Mouse (Mus musculus): ENCODE results near the gene E2f2. TPM values are rescaled to one million over a fixed set of nuclear protein-coding genes. Genes with fewer than 3 reads are reported as not detected.

The E2f2 gene
- polyA plus RNA-seq, 1 experiment from 2014 or later = 9.3 TPM

DNA sequence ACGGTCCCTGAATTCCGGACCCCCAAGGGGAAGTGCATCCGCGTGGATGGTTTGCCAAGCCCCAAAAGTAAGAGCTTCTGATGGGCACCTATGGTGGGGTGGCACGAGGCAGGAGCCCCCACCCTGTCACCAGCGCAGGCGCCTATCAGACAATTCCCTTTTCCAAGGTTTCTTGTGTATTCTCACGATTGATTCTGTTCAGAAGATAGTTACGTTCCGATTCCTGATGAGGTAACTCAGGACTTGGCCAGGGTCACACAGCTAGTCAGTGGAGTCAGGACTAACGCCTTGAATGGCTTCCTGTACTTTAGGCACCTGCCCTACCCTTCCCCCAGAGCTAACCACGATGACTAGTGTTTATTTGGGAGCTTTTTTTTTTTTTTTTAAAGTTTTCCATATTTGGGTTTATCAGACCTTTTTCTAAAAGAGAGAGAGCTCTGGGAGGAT, 6.3 kb downstream of the E2f2 start:
- H3K36me3 ChIP-seq (ENCODE audit: control insufficient read depth, insufficient read depth, low read length) = no peaks in the 10 kb centered on the region
- H3K9ac ChIP-seq (ENCODE audit: low read length) = no peak overlapping the region
- no peak for ATAC-seq (ENCODE audit: insufficient read depth, low FRiP score)
- no peak overlapping the region for H3K4me2 ChIP-seq (ENCODE audit: low read depth, low read length)
- no peaks in the 10 kb centered on the region for H3K27me3 ChIP-seq (ENCODE audit: control insufficient read depth, insufficient read depth, low read length)
- no peaks in the 10 kb centered on the region for H3K9me3 ChIP-seq (replicated peaks; ENCODE audit: control insufficient read depth, low read length)
- H3K4me3 ChIP-seq (replicated peaks; ENCODE audit: low read length) = no peak overlapping the region
- peaks cover 56% of the 10 kb centered on the region for H3K4me1 ChIP-seq (ENCODE audit: control insufficient read depth, insufficient read depth, low read length)
- 71% methylated on average over 12 of the region's 12 CpGs for WGBS
- peak overlapping the region; percentile 74 for H3K27ac ChIP-seq (ENCODE audit: low read length)

DNA sequence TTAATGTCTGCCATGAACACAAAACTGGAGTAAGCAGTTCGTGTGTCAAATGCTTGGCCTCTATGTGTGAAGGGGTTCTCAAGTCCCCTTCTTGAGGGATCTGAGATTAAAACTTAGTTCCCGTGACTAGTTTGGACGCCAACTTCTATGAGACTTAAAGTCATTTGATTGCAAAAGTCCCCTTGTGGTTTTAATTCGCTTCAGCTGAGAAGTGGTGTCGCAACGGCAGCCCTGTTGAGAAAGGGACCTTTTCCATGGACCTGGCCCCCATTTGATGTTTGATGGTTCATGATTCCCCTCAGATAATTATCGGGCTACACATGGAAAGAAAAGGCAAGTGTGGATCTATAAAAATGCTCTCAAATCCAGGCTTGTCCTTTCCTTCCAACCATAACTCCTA, 7.3 kb downstream of the E2f2 start:
- Histone ChIP-seq H3K27ac (ENCODE audit: low read length) (no peak overlapping the region), H3K36me3 (ENCODE audit: control insufficient read depth, insufficient read depth, low read length) (no peaks in the 10 kb centered on the region), H3K4me3 (replicated peaks; ENCODE audit: low read length) (no peak overlapping the region), H3K4me2 (ENCODE audit: low read depth, low read length) (no peak overlapping the region), H3K9ac (ENCODE audit: low read length) (no peak overlapping the region), H3K4me1 (ENCODE audit: control insufficient read depth, insufficient read depth, low read length) (peaks cover 46% of the 10 kb centered on the region), H3K9me3 (replicated peaks; ENCODE audit: control insufficient read depth, low read length) (no peaks in the 10 kb centered on the region), H3K27me3 (ENCODE audit: control insufficient read depth, insufficient read depth, low read length) (no peaks in the 10 kb centered on the region)
- ATAC-seq (ENCODE audit: insufficient read depth, low FRiP score) = no peak
- WGBS = 89% methylated on average over 7 of the region's 7 CpGs

DNA sequence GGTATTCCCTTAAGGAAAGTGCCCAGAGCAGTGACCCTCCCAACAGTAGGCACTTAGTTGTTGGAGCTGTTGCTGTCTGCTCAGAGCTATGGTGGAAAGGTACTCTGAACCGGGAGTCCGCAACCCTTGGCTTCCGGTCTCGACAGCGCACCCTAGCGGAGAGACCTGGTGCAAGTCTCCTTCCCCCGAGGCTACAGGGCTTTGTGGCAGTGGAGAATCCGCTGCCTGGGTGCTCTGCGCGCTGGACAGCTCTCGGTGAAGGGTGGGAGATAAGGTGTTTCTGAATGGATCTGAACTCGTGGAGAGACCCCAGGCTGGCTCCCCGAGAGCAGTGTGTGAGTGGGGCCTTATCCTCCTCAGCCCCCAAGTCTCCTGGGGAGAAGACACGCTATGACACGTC, 7.8 kb downstream of the E2f2 start:
- no peaks in the 10 kb centered on the region for H3K9me3 ChIP-seq (replicated peaks; ENCODE audit: control insufficient read depth, low read length)
- H3K9ac ChIP-seq (ENCODE audit: low read length) = peak overlapping the region; percentile 44; the same call in 1 of the 2 replicates
- 14% methylated on average over 15 of the region's 15 CpGs for WGBS
- peak overlapping the region; percentile 39 for H3K4me2 ChIP-seq (ENCODE audit: low read depth, low read length)
- peak overlapping the region; percentile 51; the same call in 1 of the 2 replicates for H3K27ac ChIP-seq (ENCODE audit: low read length)
- no peaks in the 10 kb centered on the region for H3K36me3 ChIP-seq (ENCODE audit: control insufficient read depth, insufficient read depth, low read length)
- peak; percentile 6; the same call in 1 of the 2 replicates for ATAC-seq (ENCODE audit: insufficient read depth, low FRiP score)
- H3K4me1 ChIP-seq (ENCODE audit: control insufficient read depth, insufficient read depth, low read length) = peaks cover 41% of the 10 kb centered on the region
- H3K27me3 ChIP-seq (ENCODE audit: control insufficient read depth, insufficient read depth, low read length) = no peaks in the 10 kb centered on the region
- peak overlapping the region; percentile 30 for H3K4me3 ChIP-seq (replicated peaks; ENCODE audit: low read length)

DNA sequence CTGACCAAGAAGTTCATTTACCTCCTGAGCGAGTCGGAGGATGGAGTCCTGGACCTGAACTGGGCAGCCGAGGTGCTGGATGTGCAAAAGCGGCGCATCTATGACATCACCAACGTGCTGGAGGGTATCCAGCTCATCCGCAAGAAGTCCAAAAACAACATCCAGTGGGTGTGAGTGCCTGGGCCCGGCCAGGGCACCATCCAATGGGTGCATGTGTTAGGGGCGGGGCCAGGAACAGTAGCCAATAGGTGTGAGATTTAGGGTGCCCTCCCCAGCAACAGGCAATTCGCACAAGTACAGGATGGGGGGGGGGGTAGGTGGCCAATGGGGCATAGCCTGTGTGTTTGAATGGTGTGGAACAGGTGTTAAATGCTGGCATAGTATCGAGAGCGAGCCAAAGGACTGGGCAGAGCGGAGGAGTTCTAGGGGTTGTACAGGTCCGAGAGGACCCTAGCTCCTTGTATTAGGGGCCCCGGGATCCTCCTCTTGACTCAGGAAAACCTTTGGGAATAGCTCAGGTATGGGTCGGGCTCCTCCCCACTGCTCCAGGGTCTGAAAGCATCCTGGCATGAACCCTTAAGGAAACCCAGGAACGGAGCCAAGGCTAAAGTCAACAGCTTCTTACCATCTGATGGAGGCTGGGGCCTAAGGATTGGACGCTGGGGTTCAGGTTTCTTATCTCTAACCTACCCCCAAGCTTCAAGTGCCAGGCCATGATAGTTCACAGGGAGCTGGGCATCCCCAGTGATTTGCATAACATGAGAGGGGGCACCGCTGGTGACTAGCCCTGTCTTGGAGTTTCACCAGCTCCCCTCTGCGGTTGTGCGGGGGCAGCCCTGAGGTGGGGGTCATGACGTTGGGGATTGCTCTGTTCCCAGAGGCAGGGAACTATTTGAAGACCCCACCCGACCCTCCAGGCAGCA, 8.5 kb downstream of the E2f2 start:
- Histone ChIP-seq H3K27me3 (ENCODE audit: control insufficient read depth, insufficient read depth, low read length) (no peaks in the 10 kb centered on the region), H3K4me1 (ENCODE audit: control insufficient read depth, insufficient read depth, low read length) (peaks cover 40% of the 10 kb centered on the region), H3K4me3 (replicated peaks; ENCODE audit: low read length) (peak overlapping the region; percentile 30), H3K36me3 (ENCODE audit: control insufficient read depth, insufficient read depth, low read length) (no peaks in the 10 kb centered on the region), H3K4me2 (ENCODE audit: low read depth, low read length) (peak overlapping the region; percentile 39), H3K27ac (ENCODE audit: low read length) (peak overlapping the region; percentile 51; the same call in 1 of the 2 replicates), H3K9ac (ENCODE audit: low read length) (peak overlapping the region; percentile 44; the same call in 1 of the 2 replicates), H3K9me3 (replicated peaks; ENCODE audit: control insufficient read depth, low read length) (no peaks in the 10 kb centered on the region)
- peak; percentile 70 for ATAC-seq (ENCODE audit: insufficient read depth, low FRiP score)
- 25% methylated on average over 23 of the region's 23 CpGs for WGBS

DNA sequence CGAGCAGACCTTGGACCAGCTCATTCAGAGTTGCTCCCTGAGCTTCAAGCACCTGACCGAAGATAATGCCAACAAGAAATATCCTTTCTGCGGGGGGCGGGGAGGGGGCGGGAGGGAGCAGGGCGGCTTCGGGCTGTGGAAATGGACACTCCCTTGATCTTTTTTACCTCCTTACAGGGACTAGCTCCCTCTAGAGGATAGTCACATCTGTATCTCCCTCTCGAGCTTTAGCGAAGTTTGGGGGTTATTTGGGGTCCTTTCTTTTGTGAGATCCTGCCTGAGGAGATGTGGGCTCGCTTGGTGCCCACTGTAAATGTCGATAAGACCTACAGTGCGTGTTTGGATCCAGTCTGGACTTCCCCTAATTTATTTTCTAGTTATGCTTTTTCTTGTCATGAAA, 9.2 kb downstream of the E2f2 start:
- peaks cover 45% of the 10 kb centered on the region for H3K4me1 ChIP-seq (ENCODE audit: control insufficient read depth, insufficient read depth, low read length)
- H3K9ac ChIP-seq (ENCODE audit: low read length) = no peak overlapping the region
- H3K27ac ChIP-seq (ENCODE audit: low read length) = no peak overlapping the region
- 28% methylated on average over 12 of the region's 12 CpGs for WGBS
- H3K9me3 ChIP-seq (replicated peaks; ENCODE audit: control insufficient read depth, low read length) = no peaks in the 10 kb centered on the region
- H3K4me2 ChIP-seq (ENCODE audit: low read depth, low read length) = peak overlapping the region; percentile 39; the same call in 1 of the 2 replicates
- H3K27me3 ChIP-seq (ENCODE audit: control insufficient read depth, insufficient read depth, low read length) = no peaks in the 10 kb centered on the region
- no peak for ATAC-seq (ENCODE audit: insufficient read depth, low FRiP score)
- no peak overlapping the region for H3K4me3 ChIP-seq (replicated peaks; ENCODE audit: low read length)
- H3K36me3 ChIP-seq (ENCODE audit: control insufficient read depth, insufficient read depth, low read length) = no peaks in the 10 kb centered on the region

DNA sequence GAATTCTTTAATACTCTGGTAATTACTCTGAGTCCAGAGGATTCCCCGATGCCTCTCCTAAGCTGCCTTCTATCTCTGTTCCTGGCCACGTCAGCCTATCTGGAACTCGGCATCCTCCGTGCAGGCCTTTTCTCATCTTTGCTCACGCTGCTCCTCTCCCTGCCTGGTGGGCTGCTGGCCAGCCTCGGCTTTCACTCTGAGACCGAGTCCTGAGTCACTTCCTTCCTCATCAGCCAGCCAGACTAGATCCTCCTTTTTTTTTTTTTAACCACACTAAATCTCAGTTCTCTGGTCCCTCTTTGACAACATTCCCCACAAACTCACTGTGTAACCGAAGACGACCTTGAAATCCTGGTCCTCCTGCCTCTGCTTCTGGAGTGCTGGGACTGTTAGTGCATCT, 13.2 kb downstream of the E2f2 start:
- Histone ChIP-seq H3K4me3 (replicated peaks; ENCODE audit: low read length) (no peak overlapping the region), H3K27ac (ENCODE audit: low read length) (no peak overlapping the region; the same call in 1 of the 2 replicates), H3K4me2 (ENCODE audit: low read depth, low read length) (no peak overlapping the region), H3K9me3 (replicated peaks; ENCODE audit: control insufficient read depth, low read length) (no peaks in the 10 kb centered on the region), H3K27me3 (ENCODE audit: control insufficient read depth, insufficient read depth, low read length) (no peaks in the 10 kb centered on the region), H3K36me3 (ENCODE audit: control insufficient read depth, insufficient read depth, low read length) (no peaks in the 10 kb centered on the region), H3K4me1 (ENCODE audit: control insufficient read depth, insufficient read depth, low read length) (peaks cover 27% of the 10 kb centered on the region), H3K9ac (ENCODE audit: low read length) (peak overlapping the region; percentile 41; the same call in 1 of the 2 replicates)
- 51% methylated on average over 9 of the region's 9 CpGs for WGBS
- no peak for ATAC-seq (ENCODE audit: insufficient read depth, low FRiP score)

DNA sequence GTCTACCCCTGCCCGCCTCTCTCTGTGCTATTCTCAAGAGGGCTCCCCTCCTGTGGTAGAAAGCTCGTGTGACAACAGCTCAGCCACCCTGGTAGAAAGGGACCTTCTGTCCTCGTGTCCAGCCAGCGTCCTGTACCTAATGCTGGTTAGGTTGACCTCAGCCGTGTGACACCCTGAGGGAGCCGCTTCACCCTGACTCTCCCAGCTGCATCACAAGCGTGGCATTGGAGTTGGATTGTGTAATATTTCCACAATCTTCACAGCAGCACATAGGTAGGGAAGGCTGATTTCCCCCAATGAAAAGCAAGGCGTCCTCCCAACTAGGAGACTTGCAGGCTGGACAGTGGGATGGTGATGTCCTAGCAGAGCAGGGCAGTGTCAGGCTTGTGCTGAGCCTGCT, 14.1 kb downstream of the E2f2 start:
- 0 out of 2 replicates have a peak overlapping the region, but pooled peaks have one; percentile 2 for H3K9ac ChIP-seq (ENCODE audit: low read length)
- H3K4me1 ChIP-seq (ENCODE audit: control insufficient read depth, insufficient read depth, low read length) = peaks cover 18% of the 10 kb centered on the region
- no peaks in the 10 kb centered on the region for H3K36me3 ChIP-seq (ENCODE audit: control insufficient read depth, insufficient read depth, low read length)
- WGBS = 72% methylated on average over 8 of the region's 8 CpGs
- H3K4me3 ChIP-seq (replicated peaks; ENCODE audit: low read length) = no peak overlapping the region
- H3K9me3 ChIP-seq (replicated peaks; ENCODE audit: control insufficient read depth, low read length) = no peaks in the 10 kb centered on the region
- ATAC-seq (ENCODE audit: insufficient read depth, low FRiP score) = no peak
- H3K4me2 ChIP-seq (ENCODE audit: low read depth, low read length) = peak overlapping the region; percentile 26; the same call in 1 of the 2 replicates
- no peaks in the 10 kb centered on the region for H3K27me3 ChIP-seq (ENCODE audit: control insufficient read depth, insufficient read depth, low read length)
- H3K27ac ChIP-seq (ENCODE audit: low read length) = no peak overlapping the region

DNA sequence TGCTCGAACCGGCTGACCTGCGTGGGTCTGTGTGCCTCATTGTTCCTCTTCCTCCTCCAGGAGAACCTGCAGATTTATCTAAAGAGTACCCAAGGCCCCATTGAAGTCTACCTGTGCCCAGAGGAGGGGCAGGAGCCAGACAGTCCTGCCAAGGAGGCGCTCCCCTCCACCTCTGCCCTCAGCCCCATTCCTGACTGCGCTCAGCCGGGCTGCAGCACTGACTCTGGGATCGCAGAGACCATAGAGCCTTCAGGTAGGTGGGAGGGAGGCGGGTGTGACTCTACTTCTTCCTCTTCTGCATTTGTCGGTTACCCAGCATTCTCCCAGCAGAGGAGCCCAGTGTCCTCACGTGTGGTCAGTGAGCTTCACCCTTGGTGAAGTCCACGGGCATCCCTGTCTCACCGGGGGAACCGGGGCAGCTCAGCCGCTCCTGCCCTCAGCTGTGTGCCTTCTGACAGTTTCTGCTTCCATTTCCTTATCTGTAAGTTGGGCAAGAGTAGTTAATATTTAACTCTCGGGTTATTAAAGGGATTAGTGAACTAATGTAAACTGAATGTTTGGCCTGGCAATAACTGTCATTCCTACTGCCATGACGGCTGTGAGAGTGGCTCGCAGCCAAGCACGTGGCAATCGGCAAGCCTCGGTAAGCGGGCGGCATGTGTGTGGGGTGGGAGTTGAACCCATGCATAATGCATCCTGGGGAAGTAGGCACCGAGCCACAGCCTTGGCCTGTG, 14.7 kb downstream of the E2f2 start:
- H3K4me1 ChIP-seq (ENCODE audit: control insufficient read depth, insufficient read depth, low read length) = peaks cover 15% of the 10 kb centered on the region
- H3K27ac ChIP-seq (ENCODE audit: low read length) = peak overlapping the region; percentile 14; the same call in 1 of the 2 replicates
- H3K27me3 ChIP-seq (ENCODE audit: control insufficient read depth, insufficient read depth, low read length) = no peaks in the 10 kb centered on the region
- ATAC-seq (ENCODE audit: insufficient read depth, low FRiP score) = peak; percentile 74
- H3K4me3 ChIP-seq (replicated peaks; ENCODE audit: low read length) = no peak overlapping the region; the same call in 1 of the 2 replicates
- H3K9me3 ChIP-seq (replicated peaks; ENCODE audit: control insufficient read depth, low read length) = no peaks in the 10 kb centered on the region
- peak overlapping the region; percentile 26 for H3K4me2 ChIP-seq (ENCODE audit: low read depth, low read length)
- 52% methylated on average over 23 of the region's 23 CpGs for WGBS
- 0 out of 2 replicates have a peak overlapping the region, but pooled peaks have one; percentile 2 for H3K9ac ChIP-seq (ENCODE audit: low read length)
- H3K36me3 ChIP-seq (ENCODE audit: control insufficient read depth, insufficient read depth, low read length) = no peaks in the 10 kb centered on the region
